ENCODE assay signal across 23 mouse cellular contexts in genomic region chr3:100805925-100806324, GRCm38 (mm10). TPM values are rescaled to one million over a fixed set of nuclear protein-coding genes. Genes with fewer than 3 reads are reported as not detected.
"Had no signal": no experiment of that assay in that cellular context is flagged by ENCODE, and none has a peak within 500 bp of the region (broad histone marks: within the 10 kb centered on the region; RNA-seq: fewer than 3 reads in every experiment).

No protein-coding gene starts in this region.

- H3K27ac ChIP-seq: kidney, embryonic 15.5 days; left cerebral cortex, adult 2 months; liver, embryonic 13.5 days; macrophage had no signal

- H3K27me3 ChIP-seq: kidney, embryonic 15.5 days; liver, embryonic 13.5 days had no signal

- H3K9ac ChIP-seq: kidney, embryonic 15.5 days; liver, embryonic 13.5 days had no signal

- H3K4me3 ChIP-seq: kidney, embryonic 15.5 days; left cerebral cortex, adult 2 months; liver, embryonic 13.5 days had no signal

- DNase-seq: kidney, adult 8-10 months; kidney, postnatal 10 days; kidney, postnatal 36 days; layer of hippocampus, postnatal 36 days; liver, embryonic 13.5 days; lung, adult 2 months; lung, postnatal 10 days; midbrain, embryonic 14.5 days; thymus, adult 18-20 months; thymus, postnatal 36 days had no signal

- H3K9me3 ChIP-seq: kidney, embryonic 15.5 days; liver, embryonic 13.5 days had no signal

- H3K4me1 ChIP-seq: liver, embryonic 13.5 days had no signal

- H3K36me3 ChIP-seq: kidney, embryonic 15.5 days; liver, embryonic 13.5 days had no signal

- H3K4me2 ChIP-seq: kidney, embryonic 15.5 days; liver, embryonic 13.5 days had no signal

RNA-seq across cellular contexts. Expression of gene Vtcn1, which starts 19.3 kb away (rescaled TPM):
- total RNA-seq: layer of hippocampus, adult 8-10 months; layer of hippocampus, postnatal 10 days; layer of hippocampus, postnatal 36 days; left cerebral cortex, postnatal 10 days; megakaryocyte, adult 5-6 weeks; midbrain, postnatal 0 days had no signal
- polyA plus RNA-seq: limb, embryonic 11.5 days; liver, embryonic 13.5 days; macrophage; midbrain, embryonic 14.5 days; midbrain, postnatal 0 days; neural tube, embryonic 11.5 days; neural tube, embryonic 14.5 days; small intestine, adult 2 months; spleen, adult 2 months had no signal
